Mouse (Mus musculus): Measurements from ENCODE around the gene Phactr4. TPM values are rescaled to one million over a fixed set of nuclear protein-coding genes. Genes with fewer than 3 reads are reported as not detected.

Gene Phactr4
- total and polyA plus RNA-seq, 2 experiments from 2014 or later, result 4.8 TPM

GRCm38 (mm10) chr4:132386846-132387245 is 35.4 kb downstream of the Phactr4 start:
- ATAC-seq (ENCODE audit: low FRiP score) (no peak), DNase-seq (ENCODE audit: low spot score) (no peak)
- no peak for TF ChIP-seq CTCF (IDR thresholded peaks at IDR 0.05)
- Histone ChIP-seq H3K27ac (ENCODE audit: low read depth, low read length) (no peak overlapping the region), H3K4me2 (ENCODE audit: low read depth, low read length, poor library complexity, severe bottlenecking) (no peak overlapping the region), H3K9ac (replicated peaks; ENCODE audit: low read length, poor library complexity, severe bottlenecking) (no peak overlapping the region), H3K27me3 (ENCODE audit: insufficient read depth, low read length) (no peaks in the 10 kb centered on the region), H3K4me1 (ENCODE audit: insufficient read depth, low read length) (no peaks in the 10 kb centered on the region), H3K4me3 (ENCODE audit: low read depth, low read length) (no peak overlapping the region), H3K36me3 (ENCODE audit: insufficient read depth, low read length) (no peaks in the 10 kb centered on the region), H3K9me3 (ENCODE audit: low read length) (no peaks in the 10 kb centered on the region)
- 91% methylated on average over 7 of the region's 7 CpGs for WGBS

GRCm38 (mm10) chr4:132385771-132386410 is 36.4 kb downstream of the Phactr4 start:
- H3K27me3 ChIP-seq (ENCODE audit: insufficient read depth, low read length), result no peaks in the 10 kb centered on the region
- H3K9me3 ChIP-seq (ENCODE audit: low read length), result no peaks in the 10 kb centered on the region
- ATAC-seq (ENCODE audit: low FRiP score), result no peak
- H3K36me3 ChIP-seq (ENCODE audit: insufficient read depth, low read length), result no peaks in the 10 kb centered on the region
- DNase-seq (ENCODE audit: low spot score), result no peak
- no peaks in the 10 kb centered on the region for H3K4me1 ChIP-seq (ENCODE audit: insufficient read depth, low read length)
- H3K4me3 ChIP-seq (ENCODE audit: low read depth, low read length), result no peak overlapping the region
- no peak for TF ChIP-seq CTCF (IDR thresholded peaks at IDR 0.05)
- no peak overlapping the region for H3K27ac ChIP-seq (ENCODE audit: low read depth, low read length)
- 80% methylated on average over 8 of the region's 8 CpGs for WGBS
- H3K4me2 ChIP-seq (ENCODE audit: low read depth, low read length, poor library complexity, severe bottlenecking), result no peak overlapping the region
- H3K9ac ChIP-seq (replicated peaks; ENCODE audit: low read length, poor library complexity, severe bottlenecking), result no peak overlapping the region

GRCm38 (mm10) chr4:132383455-132383854 is 38.8 kb downstream of the Phactr4 start:
- Histone ChIP-seq H3K27ac (ENCODE audit: low read depth, low read length) (no peak overlapping the region), H3K36me3 (ENCODE audit: insufficient read depth, low read length) (no peaks in the 10 kb centered on the region)
- ATAC-seq (ENCODE audit: low FRiP score), result no peak

DNA sequence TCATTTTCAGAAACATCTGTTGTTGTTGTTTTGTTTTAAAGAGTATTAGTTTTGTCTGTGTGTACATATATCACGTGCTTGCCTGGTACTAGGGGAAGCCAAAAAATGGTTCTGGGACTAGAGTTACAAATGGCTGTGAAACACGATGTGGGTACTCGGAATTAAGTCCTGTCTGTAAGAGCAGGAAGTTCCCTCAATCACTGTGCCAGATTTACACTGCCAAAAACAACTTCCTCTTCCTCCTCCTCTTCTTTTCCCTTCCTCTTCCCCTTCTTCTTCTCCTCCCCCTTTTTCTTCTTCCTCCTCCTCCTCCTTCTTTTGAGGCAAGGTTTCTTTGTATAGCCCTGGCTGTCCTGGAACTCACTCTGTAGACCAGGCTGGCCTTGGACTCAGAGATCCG is 40.0 kb downstream of the Phactr4 start:
- Histone ChIP-seq H3K9ac (replicated peaks; ENCODE audit: low read length, poor library complexity, severe bottlenecking) (no peak overlapping the region), H3K27ac (ENCODE audit: low read depth, low read length) (no peak overlapping the region), H3K36me3 (ENCODE audit: insufficient read depth, low read length) (0 out of 2 replicates have a peak, but pooled peaks cover 3% of the 10 kb centered on the region), H3K9me3 (ENCODE audit: low read length) (no peaks in the 10 kb centered on the region), H3K4me2 (ENCODE audit: low read depth, low read length, poor library complexity, severe bottlenecking) (no peak overlapping the region), H3K27me3 (ENCODE audit: insufficient read depth, low read length) (no peaks in the 10 kb centered on the region), H3K4me3 (ENCODE audit: low read depth, low read length) (no peak overlapping the region), H3K4me1 (ENCODE audit: insufficient read depth, low read length) (no peaks in the 10 kb centered on the region)
- no peak for ATAC-seq (ENCODE audit: low FRiP score)
- TF ChIP-seq CTCF (IDR thresholded peaks at IDR 0.05), result no peak
- WGBS, result 91% methylated on average over 4 of the region's 4 CpGs
- no peak for DNase-seq (ENCODE audit: low spot score)

More at GRCm38 (mm10) chr4:132383455-132383854, 38.8 kb downstream of the Phactr4 start:
- H3K9ac ChIP-seq (replicated peaks; ENCODE audit: low read length, poor library complexity, severe bottlenecking), result no peak overlapping the region
- WGBS, result 88% methylated on average over 3 of the region's 3 CpGs
- H3K9me3 ChIP-seq (ENCODE audit: low read length), result no peaks in the 10 kb centered on the region
- DNase-seq (ENCODE audit: low spot score), result no peak
- H3K4me3 ChIP-seq (ENCODE audit: low read depth, low read length), result no peak overlapping the region
- no peaks in the 10 kb centered on the region for H3K4me1 ChIP-seq (ENCODE audit: insufficient read depth, low read length)
- TF ChIP-seq CTCF (IDR thresholded peaks at IDR 0.05), result no peak
- no peak overlapping the region for H3K4me2 ChIP-seq (ENCODE audit: low read depth, low read length, poor library complexity, severe bottlenecking)
- no peaks in the 10 kb centered on the region for H3K27me3 ChIP-seq (ENCODE audit: insufficient read depth, low read length)

GRCm38 (mm10) chr4:132380965-132381616 is 41.2 kb downstream of the Phactr4 start:
- DNase-seq (ENCODE audit: low spot score) (no peak), ATAC-seq (ENCODE audit: low FRiP score) (no peak)
- no peak overlapping the region for H3K4me2 ChIP-seq (ENCODE audit: low read depth, low read length, poor library complexity, severe bottlenecking)
- H3K4me3 ChIP-seq (ENCODE audit: low read depth, low read length), result no peak overlapping the region
- H3K27ac ChIP-seq (ENCODE audit: low read depth, low read length), result no peak overlapping the region
- H3K9ac ChIP-seq (replicated peaks; ENCODE audit: low read length, poor library complexity, severe bottlenecking), result no peak overlapping the region
- no peaks in the 10 kb centered on the region for H3K4me1 ChIP-seq (ENCODE audit: insufficient read depth, low read length)
- TF ChIP-seq CTCF (IDR thresholded peaks at IDR 0.05), result no peak
- no peaks in the 10 kb centered on the region for H3K27me3 ChIP-seq (ENCODE audit: insufficient read depth, low read length)
- H3K9me3 ChIP-seq (ENCODE audit: low read length), result no peaks in the 10 kb centered on the region
- WGBS, result 98% methylated on average over 2 of the region's 2 CpGs
- 0 out of 2 replicates have a peak, but pooled peaks cover 6% of the 10 kb centered on the region for H3K36me3 ChIP-seq (ENCODE audit: insufficient read depth, low read length)

GRCm38 (mm10) chr4:132373820-132374219 is 48.5 kb downstream of the Phactr4 start:
- H3K4me1 ChIP-seq (ENCODE audit: insufficient read depth, low read length), result no peaks in the 10 kb centered on the region
- H3K27ac ChIP-seq (ENCODE audit: low read depth, low read length), result no peak overlapping the region
- ATAC-seq (ENCODE audit: low FRiP score), result no peak
- no peak for TF ChIP-seq CTCF (IDR thresholded peaks at IDR 0.05)
- H3K4me3 ChIP-seq (ENCODE audit: low read depth, low read length), result no peak overlapping the region
- H3K9ac ChIP-seq (replicated peaks; ENCODE audit: low read length, poor library complexity, severe bottlenecking), result no peak overlapping the region
- no peaks in the 10 kb centered on the region for H3K9me3 ChIP-seq (ENCODE audit: low read length)
- no peak for DNase-seq (ENCODE audit: low spot score)
- H3K27me3 ChIP-seq (ENCODE audit: insufficient read depth, low read length), result no peaks in the 10 kb centered on the region
- WGBS, result 91% methylated on average over 1 of the region's 1 CpGs
- no peak overlapping the region for H3K4me2 ChIP-seq (ENCODE audit: low read depth, low read length, poor library complexity, severe bottlenecking)
- H3K36me3 ChIP-seq (ENCODE audit: insufficient read depth, low read length), result peaks cover 13% of the 10 kb centered on the region; the same call in 1 of the 2 replicates
